Mouse (Mus musculus): Measurements from ENCODE around the gene Slc7a9.

- TF ChIP-seq CTCF (IDR thresholded peaks at IDR 0.05; ENCODE audit: low read depth) (no peak), EP300 (IDR thresholded peaks at IDR 0.05; ENCODE audit: low read depth) (no peak)
These were observed at the start of gene Slc7a9 for GRCm38 (mm10) chr7:35447996-35448846.
